Mouse (Mus musculus): ENCODE measurements around the gene Gm20388. TPM values are rescaled to one million over a fixed set of nuclear protein-coding genes. Genes with fewer than 3 reads are reported as not detected.

The Gm20388 gene
- total RNA-seq, 1 experiment from 2014 or later = 35.7 TPM

- ATAC-seq (replicated peaks; ENCODE audit: low read depth, poor library complexity, severe bottlenecking) = no peak
Measured at GRCm38 (mm10) chr8:120550937-120551676, 640.5 kb downstream of the Gm20388 start.

DNA sequence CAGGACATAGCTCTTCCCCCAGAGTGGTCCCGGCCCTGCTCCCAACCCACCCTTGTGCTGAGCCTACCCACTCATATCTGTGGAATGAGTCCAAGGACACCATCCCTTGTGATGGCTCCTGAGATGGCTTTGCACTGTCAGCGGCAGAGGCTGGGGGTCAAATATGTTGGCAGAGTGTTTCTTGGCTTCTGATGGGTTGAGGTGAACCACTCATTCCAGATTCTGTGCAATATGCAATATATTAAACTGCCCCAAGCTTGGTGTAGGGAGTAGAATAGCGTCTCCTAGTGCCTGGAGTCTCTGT, 641.0 kb downstream of the Gm20388 start:
- no peak for ATAC-seq (replicated peaks; ENCODE audit: low read depth, poor library complexity, severe bottlenecking)

DNA sequence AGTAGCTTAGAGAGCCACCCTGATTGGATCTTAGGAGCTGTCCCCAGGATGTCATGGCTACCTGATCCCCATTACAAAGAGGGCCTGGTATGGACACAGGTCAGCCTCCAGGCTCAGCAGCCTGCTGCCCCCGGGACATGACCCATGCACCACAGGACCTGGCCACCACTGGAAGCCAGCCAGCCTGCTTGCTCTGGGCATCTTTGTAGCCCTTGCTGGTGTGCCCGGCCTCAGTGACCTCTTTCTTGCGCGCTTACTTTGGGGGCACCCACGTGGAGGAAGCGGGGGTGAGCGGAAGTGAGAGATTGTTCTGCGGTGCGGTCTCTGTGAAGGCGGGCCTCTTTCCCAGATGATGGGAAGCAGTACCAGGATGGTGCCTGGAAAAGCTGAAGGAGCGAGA, 641.9 kb downstream of the Gm20388 start:
- ATAC-seq (replicated peaks; ENCODE audit: low read depth, poor library complexity, severe bottlenecking) = no peak

GRCm38 (mm10) chr8:120553441-120554123, 642.9 kb downstream of the Gm20388 start:
- ATAC-seq (replicated peaks; ENCODE audit: low read depth, poor library complexity, severe bottlenecking) = no peak

DNA sequence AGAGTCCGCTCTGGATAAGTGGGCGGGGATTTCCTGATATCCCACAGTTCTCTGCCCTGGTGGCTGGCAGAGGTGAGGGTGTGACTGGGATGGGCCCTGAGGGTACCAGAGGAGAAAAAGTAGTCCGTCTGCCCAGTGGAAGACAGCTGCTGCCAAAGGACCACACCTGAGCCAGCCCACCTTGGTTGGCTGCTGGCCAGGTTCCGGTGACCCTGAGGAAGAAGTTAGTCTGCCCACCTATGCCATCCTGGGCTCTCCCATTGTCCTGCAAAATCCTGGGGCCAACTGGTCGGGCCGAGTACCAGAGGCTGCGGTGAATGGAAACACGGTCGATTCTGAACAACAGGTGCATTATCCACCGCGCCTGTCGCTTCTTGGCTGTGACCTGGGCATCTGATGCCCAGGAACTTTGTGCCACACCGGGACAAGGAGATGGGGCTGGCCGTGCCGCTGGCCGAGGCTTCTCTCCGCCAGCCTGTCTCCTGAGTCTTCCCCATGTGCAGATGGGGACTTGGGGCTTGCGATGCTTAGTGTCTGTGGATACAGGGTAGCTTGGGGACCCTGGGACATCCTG, 643.9 kb downstream of the Gm20388 start:
- no peak for ATAC-seq (replicated peaks; ENCODE audit: low read depth, poor library complexity, severe bottlenecking)

DNA sequence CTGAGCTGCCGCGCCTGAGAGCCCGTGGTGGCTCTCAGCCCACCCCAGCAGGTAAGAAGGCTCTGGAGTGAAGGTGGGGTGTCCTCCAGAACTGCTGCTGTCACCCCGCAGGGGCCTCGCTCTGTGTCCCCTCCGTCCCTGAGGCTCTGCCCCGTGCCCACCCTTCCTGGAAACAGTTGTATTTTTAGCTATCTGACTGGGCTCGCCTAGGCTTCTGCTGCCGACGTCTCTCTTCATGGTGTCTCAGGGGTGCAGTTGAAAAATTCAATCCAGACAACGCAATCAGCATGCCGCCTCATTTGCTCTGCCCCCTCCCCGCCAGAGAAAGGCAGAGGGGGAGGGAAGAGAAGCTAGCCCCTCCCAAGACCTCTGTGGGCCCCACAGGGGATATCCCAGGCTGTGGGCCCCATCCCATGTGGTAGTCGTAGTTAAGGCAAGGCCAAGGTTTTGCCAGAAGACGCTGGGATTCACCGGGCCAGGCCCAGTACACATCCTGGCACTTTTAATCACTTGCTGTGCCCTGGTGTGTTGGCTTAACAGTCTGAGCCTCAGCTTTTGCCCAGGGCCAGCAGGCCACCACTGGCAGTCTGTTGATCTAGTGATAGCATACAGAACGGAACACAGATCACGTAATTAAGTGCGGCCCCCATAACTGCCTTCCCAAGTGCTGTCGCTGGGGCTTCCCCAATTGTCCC, 645.7 kb downstream of the Gm20388 start:
- no peak for ATAC-seq (replicated peaks; ENCODE audit: low read depth, poor library complexity, severe bottlenecking)

DNA sequence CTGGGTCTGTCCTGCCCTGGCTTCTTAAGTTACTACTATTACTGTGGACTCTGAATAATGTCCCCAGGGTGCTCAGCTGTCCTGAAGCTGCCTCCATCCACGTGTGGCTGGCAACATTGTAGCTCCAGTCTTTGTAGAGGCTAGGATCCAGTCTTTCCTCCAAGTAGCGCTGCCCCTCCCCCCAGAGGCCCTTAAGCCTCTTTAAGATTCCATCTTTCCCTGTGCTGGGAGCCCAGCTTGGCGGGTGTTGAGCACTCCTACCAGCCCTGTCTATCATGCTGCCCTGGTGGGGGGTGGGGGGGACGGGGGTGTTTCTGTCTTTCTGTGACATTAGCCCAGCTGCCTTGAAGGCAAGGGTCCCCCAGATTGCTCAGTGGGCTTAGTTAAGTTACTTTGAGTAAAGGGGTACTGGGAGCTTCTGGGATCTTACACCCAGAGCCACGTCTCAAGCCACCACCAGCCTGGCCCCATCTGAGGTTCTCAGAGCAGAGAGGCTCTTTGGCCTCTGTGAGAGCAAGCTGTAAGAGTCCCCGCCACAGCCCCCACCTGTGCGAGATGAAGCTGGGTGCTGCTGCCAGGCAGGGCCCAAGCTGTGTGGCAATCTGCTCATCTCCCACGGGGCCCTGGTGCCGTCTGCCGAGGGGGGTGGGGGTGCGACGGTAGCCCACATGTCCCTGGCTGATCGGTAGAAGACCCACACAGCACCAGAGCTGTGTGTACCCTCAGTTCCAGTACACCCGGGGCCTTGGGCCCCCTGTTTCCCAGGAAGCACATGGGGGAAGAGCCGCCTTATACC, 646.7 kb downstream of the Gm20388 start:
- ATAC-seq (replicated peaks; ENCODE audit: low read depth, poor library complexity, severe bottlenecking) = no peak

DNA sequence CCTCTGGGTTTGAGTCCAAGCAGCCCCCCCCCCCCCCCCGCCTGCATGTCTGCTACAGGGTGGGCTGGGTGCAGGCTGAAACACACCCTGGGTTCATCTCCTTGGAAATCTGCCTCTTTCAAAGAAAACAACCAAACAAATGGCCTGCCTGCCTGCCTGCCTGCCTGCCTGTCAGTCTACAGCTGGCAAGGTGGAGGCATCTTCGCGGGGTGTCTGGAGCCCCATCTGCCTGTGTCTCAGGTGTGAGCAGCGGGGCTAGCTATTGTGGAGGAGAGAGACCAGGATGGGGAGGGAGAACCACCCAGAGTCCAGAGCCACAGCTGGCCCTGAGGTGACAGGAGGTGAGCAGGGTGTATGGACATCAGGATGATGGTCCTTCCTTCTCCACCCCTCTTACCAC, 647.5 kb downstream of the Gm20388 start:
- ATAC-seq (replicated peaks; ENCODE audit: low read depth, poor library complexity, severe bottlenecking) = no peak

- no peak for ATAC-seq (replicated peaks; ENCODE audit: low read depth, poor library complexity, severe bottlenecking)
Measured at GRCm38 (mm10) chr8:120559654-120560053, 649.0 kb downstream of the Gm20388 start.

- ATAC-seq (replicated peaks; ENCODE audit: low read depth, poor library complexity, severe bottlenecking) = no peak
Measured at GRCm38 (mm10) chr8:120560535-120560934, 649.9 kb downstream of the Gm20388 start.

DNA sequence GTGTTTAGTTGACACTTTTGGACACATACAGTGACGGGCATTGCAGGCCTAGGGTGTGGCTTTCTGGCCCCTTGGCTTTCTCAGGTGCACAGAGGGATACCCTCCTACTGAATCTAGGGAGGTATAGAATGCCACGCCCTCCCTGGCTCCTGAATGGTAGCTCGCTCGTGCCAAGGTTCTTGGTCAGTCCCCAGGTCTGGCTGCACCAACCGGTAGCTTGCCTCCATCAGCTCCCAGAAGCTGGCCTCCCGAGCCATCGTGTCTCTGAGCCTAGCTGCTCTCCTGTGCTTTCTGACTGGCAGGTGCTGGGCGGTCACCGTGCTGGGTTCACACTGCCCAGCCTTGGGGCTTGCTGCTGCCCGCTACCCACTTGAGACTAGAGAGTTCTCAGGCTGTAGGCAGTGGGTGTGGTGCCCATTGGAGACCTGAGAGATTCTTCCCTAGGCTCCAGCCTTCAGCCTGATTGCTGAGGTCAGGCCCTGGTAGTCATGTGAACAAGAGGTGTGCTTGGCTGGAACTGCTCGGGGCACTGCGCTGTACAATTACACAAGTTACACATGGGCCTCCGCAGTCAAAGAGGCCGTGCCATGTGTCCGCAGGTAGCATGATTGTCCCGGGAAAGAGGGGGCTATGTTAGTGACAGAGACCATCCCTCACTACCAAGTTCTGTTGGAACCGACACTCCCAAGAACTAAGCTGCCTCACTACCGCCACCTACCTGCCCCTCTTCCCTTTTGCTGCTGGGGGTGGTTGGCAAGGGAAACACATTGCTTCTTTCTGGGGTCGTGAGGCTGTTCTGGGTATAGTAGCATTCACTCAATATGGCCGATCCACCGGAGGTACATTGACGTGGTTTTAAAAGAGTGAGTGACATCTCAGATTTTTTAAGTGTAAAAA, 651.1 kb downstream of the Gm20388 start:
- ATAC-seq (replicated peaks; ENCODE audit: low read depth, poor library complexity, severe bottlenecking) = no peak

- no peak for ATAC-seq (replicated peaks; ENCODE audit: low read depth, poor library complexity, severe bottlenecking)
Measured at GRCm38 (mm10) chr8:120562680-120563347, 652.2 kb downstream of the Gm20388 start.

- ATAC-seq (replicated peaks; ENCODE audit: low read depth, poor library complexity, severe bottlenecking) = no peak
Measured at GRCm38 (mm10) chr8:120563348-120563724, 652.7 kb downstream of the Gm20388 start.

- peak; percentile 81 for ATAC-seq (replicated peaks; ENCODE audit: low read depth, poor library complexity, severe bottlenecking)
Measured at GRCm38 (mm10) chr8:120563851-120564837, 653.5 kb downstream of the Gm20388 start.

DNA sequence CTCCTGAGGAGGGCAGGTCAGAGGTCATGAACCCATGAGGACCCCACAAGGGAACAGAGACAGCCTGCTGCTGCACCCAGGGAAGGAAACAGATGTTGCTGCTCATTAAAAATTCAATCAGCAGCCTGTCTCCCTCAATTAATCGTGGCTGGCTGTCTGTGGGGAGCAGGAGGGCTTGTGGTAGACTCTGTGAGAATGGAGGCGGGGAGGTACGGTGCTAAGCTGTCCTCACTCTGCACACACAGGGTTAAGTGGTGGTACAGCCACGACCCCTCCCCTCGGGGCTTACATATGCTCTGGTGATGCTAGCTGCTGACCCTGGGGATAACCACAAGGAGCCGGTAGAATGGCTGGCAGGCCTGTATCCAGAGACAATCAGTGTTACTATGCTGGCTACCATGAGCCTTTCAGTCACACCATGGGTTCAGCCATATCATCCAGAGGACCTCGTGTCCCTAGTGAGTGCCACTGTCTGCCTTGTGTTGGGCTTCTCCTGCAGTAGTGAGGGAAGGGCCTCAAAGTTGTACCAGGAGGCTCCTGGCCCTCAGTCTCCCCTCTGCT, 654.6 kb downstream of the Gm20388 start:
- no peak for ATAC-seq (replicated peaks; ENCODE audit: low read depth, poor library complexity, severe bottlenecking)

DNA sequence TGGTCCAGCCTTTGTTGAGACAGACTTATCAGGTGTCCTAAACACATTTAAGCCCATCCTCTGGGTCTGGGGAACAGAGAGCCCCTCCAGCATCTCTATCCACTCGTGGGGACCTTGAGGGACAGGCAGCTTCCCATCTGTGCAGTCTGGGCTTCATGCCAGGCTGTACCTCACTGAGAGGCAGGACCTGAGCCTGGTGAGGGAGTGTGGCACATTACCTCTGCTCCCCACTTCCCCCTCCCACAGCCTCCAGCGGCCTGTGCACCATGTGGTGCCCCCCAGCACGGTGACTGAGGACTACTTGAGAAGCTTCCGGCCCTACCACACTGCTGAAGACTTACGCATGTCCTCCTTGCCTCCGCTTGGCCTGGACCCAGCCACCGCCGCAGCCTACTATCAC, 656.0 kb downstream of the Gm20388 start:
- no peak for ATAC-seq (replicated peaks; ENCODE audit: low read depth, poor library complexity, severe bottlenecking)

- ATAC-seq (replicated peaks; ENCODE audit: low read depth, poor library complexity, severe bottlenecking) = no peak
Measured at GRCm38 (mm10) chr8:120567731-120568130, 657.1 kb downstream of the Gm20388 start.

All from common myeloid progenitor, adult 5-6 weeks (primary cell).